Mouse (Mus musculus) midbrain, postnatal 0 days (tissue): ENCODE measurements around the gene Acoxl. TPM values are rescaled to one million over a fixed set of nuclear protein-coding genes. Genes with fewer than 3 reads are reported as not detected.

ENCODE experiments used
- ATAC-seq: fragments of 200-750 bp; cut with Nextera tagmentation; 2 replicates; pipeline ENCODE4 v1.8.0; 2017; ENCODE audit warnings: moderate number of reproducible peaks, mild to moderate bottlenecking, moderate TSS enrichment, moderate library complexity; ENCODE audit not compliant: low FRiP score
- DNase-seq: peaks from one replicate; pipeline ENCODE4 v3.0.0-alpha.2; 2015; ENCODE audit warnings: low spot score
- H3K27ac ChIP-seq: fragments of 300-500 bp; sonication (generic); 2 replicates; pipeline ENCODE4 v1.5.1; 2014; ENCODE audit warnings: low read depth, mild to moderate bottlenecking, low read length, mixed read lengths
- H3K27me3 ChIP-seq: fragments of 300-500 bp; sonication (generic); 2 replicates; pipeline ENCODE4 v1.6.1; 2014; ENCODE audit warnings: low read length, control low read depth, mixed read lengths; ENCODE audit not compliant: insufficient read depth
- H3K36me3 ChIP-seq: fragments of 300-500 bp; sonication (generic); 2 replicates; pipeline ENCODE4 v1.6.1; 2014; ENCODE audit warnings: low read length, control low read depth, mixed read lengths; ENCODE audit not compliant: insufficient read depth
- H3K4me1 ChIP-seq: fragments of 300-500 bp; sonication (generic); 2 replicates; pipeline ENCODE4 v1.6.1; 2014; ENCODE audit warnings: mild to moderate bottlenecking, control low read depth, antibody characterized with exemption, low read length, mixed read lengths; ENCODE audit not compliant: insufficient read depth
- H3K4me2 ChIP-seq: fragments of 300-500 bp; sonication (generic); 2 replicates; pipeline ENCODE4 v1.6.1; 2014; ENCODE audit warnings: low read depth, mild to moderate bottlenecking, low read length, mixed read lengths; ENCODE audit not compliant: poor library complexity, severe bottlenecking
- H3K4me3 ChIP-seq: fragments of 300-500 bp; sonication (generic); 2 replicates; pipeline ENCODE4 v1.5.1; 2014; ENCODE audit warnings: low read depth, mild to moderate bottlenecking, low read length, moderate library complexity
- H3K9ac ChIP-seq: fragments of 300-500 bp; sonication (generic); replicated peaks from 2 replicates; pipeline ENCODE4 v1.6.1; 2014; ENCODE audit warnings: mild to moderate bottlenecking, low read length, moderate library complexity, mixed read lengths; ENCODE audit not compliant: poor library complexity, severe bottlenecking
- H3K9me3 ChIP-seq: fragments of 300-500 bp; sonication (generic); 2 replicates; pipeline ENCODE4 v1.6.1; 2016; ENCODE audit warnings: low read length, control low read depth
- CTCF ChIP-seq: IDR thresholded peaks from 2 replicates; pipeline ENCODE4 v1.5.1; 2016; ENCODE audit warnings: antibody characterized with exemption, mild to moderate bottlenecking
- WGBS: fragments of 180-500 bp; shearing (Covaris S2); extraction: QIAGEN DNeasy Blood & Tissue Kit; methylation state at CpG from one replicate; pipeline ENCODE4 v1.1.7; 2014; 5-methylcytosine and 5-hydroxymethylcytosine counted together
- microRNA-seq: library from miRNA; unstranded; fragments of <30 nt; microRNA quantifications from one replicate; pipeline ENCODE4, GENCODE M21; 2016; ENCODE audit warnings: borderline number of aligned reads
- polyA plus RNA-seq: library from polyadenylated mRNA; unstranded; fragments of >200 nt; fragmentation: Nextera tagmentation; extraction: Ambion mirVana; gene quantifications from 2 replicates; pipeline ENCODE4 v1.2.1, GENCODE M21; 2015
- total RNA-seq: library from RNA; depleted of rRNA; stranded (reverse); fragments of >200 nt; gene quantifications from 2 replicates; pipeline ENCODE4 v1.2.3, GENCODE M21; 2014; rRNA removed

Gene Acoxl
- total and polyA plus RNA-seq, 2 experiments from 2014 or later: 0.05 to 0.12 TPM

DNA sequence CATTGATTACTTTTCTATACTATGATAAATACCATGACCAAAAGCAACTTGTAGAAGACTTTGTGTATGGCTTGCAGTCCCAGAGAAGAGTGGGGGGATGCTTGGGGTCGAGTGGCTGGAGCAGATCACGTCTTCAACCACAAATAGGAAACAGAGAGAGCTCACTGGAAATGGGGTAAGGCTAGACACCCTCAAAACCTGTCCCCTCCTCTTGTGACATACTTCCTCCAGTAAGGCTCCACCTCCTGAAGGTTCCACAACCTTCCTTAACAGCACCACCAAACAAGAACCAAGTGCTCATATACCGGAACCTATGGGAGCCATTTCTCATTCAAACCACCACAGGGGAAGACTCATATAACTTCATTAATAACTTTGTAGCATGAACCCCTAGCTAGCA is 331.9 kb downstream of the Acoxl start:
- TF ChIP-seq CTCF: no peak

DNA sequence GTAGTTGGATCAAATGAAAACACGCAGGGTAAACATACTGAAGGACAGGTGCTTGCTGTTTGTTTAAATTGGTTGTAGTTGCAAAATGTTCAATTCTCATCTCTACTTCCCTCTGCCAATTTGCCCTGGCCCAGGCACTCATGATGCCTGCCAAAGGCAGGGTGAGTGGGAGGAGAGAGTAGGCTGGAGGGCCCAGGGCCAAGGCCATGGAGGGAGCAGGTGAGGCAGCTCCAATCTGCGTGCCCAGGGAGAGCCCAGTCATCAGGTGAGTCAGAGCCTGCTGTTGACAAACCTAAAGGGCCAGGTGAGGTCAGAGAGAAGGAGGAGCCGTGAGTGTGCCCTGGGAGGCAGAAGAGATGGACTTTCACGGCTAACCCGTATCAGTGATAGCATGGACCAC is 333.6 kb downstream of the Acoxl start:
- Histone ChIP-seq H3K36me3 (no peaks in the 10 kb centered on the region), H3K27ac (no peak overlapping the region), H3K4me1 (no peaks in the 10 kb centered on the region; the same call in 1 of the 2 replicates), H3K9ac (no peak overlapping the region), H3K9me3 (no peaks in the 10 kb centered on the region), H3K4me2 (no peak overlapping the region), H3K4me3 (no peak overlapping the region), H3K27me3 (no peaks in the 10 kb centered on the region)
- DNase-seq (no peak), ATAC-seq (no peak)
- no peak for TF ChIP-seq CTCF
- WGBS: 86% methylated on average over 5 of the region's 5 CpGs

More for the DNA sequence above, 331.9 kb downstream of the Acoxl start:
- H3K4me3 ChIP-seq: no peak overlapping the region
- 96% methylated on average over 3 of the region's 3 CpGs for WGBS
- DNase-seq: no peak
- H3K9ac ChIP-seq: no peak overlapping the region
- no peaks in the 10 kb centered on the region for H3K4me1 ChIP-seq
- H3K36me3 ChIP-seq: no peaks in the 10 kb centered on the region
- H3K9me3 ChIP-seq: no peaks in the 10 kb centered on the region
- no peaks in the 10 kb centered on the region for H3K27me3 ChIP-seq
- ATAC-seq: no peak
- H3K4me2 ChIP-seq: no peak overlapping the region
- no peak overlapping the region for H3K27ac ChIP-seq

Small RNAs within 50 kb of the gene (microRNA-seq; reads per million reads assigned to microRNA genes)
- gene Gm22411: not detected

Other genes with a start within 250 kb of the Acoxl start
- gene Mal, start 182.2 kb upstream of the Acoxl start, total RNA-seq: 2.6 and 4.3 TPM in 2 replicates
- gene Mal, start 182.2 kb upstream of the Acoxl start, polyA plus RNA-seq: 2.1 and 3.3 TPM in 2 replicates
- gene Mall, start 108.9 kb upstream of the Acoxl start, total RNA-seq: 0.93 and 1.7 TPM in 2 replicates
- gene Mall, start 108.9 kb upstream of the Acoxl start, polyA plus RNA-seq: 0.39 and 0.53 TPM in 2 replicates
- 10.4 and 11.3 TPM in 2 replicates for gene Nphp1, start 50.0 kb upstream of the Acoxl start, total RNA-seq
- 17.1 and 18.6 TPM in 2 replicates for gene Nphp1, start 50.0 kb upstream of the Acoxl start, polyA plus RNA-seq
- gene Mtln, start 46.4 kb upstream of the Acoxl start, total RNA-seq: 10.9 and 24.4 TPM in 2 replicates
- 56.6 and 63.0 TPM in 2 replicates for gene Mtln, start 46.4 kb upstream of the Acoxl start, polyA plus RNA-seq
- gene Bub1, start 7.0 kb upstream of the Acoxl start, total RNA-seq: 3.7 and 8.8 TPM in 2 replicates
- gene Bub1, start 7.0 kb upstream of the Acoxl start, polyA plus RNA-seq: 1.9 and 2.2 TPM in 2 replicates